Mouse (Mus musculus): Measurements from ENCODE around the gene Mup8. TPM values are rescaled to one million over a fixed set of nuclear protein-coding genes. Genes with fewer than 3 reads are reported as not detected.
"Not testable (repeated sequence)": the region's sequence is repeated elsewhere in the genome, so short reads cannot be mapped to it uniquely, and the experiment has no call there.

The Mup8 gene
- not detected in 2 replicates for polyA plus RNA-seq (2015; fragmentation: Nextera tagmentation; extraction: Ambion mirVana)

- H3K9ac ChIP-seq (ENCODE audit: low read depth, low read length); H3K27me3 ChIP-seq (replicated peaks; ENCODE audit: control insufficient read depth, insufficient read depth, low read length); H3K36me3 ChIP-seq (ENCODE audit: control insufficient read depth, insufficient read depth, low read length); H3K4me1 ChIP-seq (ENCODE audit: control insufficient read depth, insufficient read depth, low read length); H3K27ac ChIP-seq (ENCODE audit: low read length); H3K4me3 ChIP-seq (ENCODE audit: low read length); ATAC-seq; H3K4me2 ChIP-seq (ENCODE audit: low read depth, low read length); H3K9me3 ChIP-seq (ENCODE audit: control insufficient read depth, low read length): not testable (repeated sequence)
- WGBS: 84% methylated on average over 2 of the region's 3 CpGs
These were observed at the start of gene Mup8 for GRCm38 (mm10) chr4:60222499-60222898. Mup8 (minus strand) TSS chr4:60222599.

GRCm38 (mm10) chr4:60265977-60266770, 43.8 kb upstream of the Mup8 start:
- 70% methylated on average over 11 of the region's 11 CpGs for WGBS

DNA sequence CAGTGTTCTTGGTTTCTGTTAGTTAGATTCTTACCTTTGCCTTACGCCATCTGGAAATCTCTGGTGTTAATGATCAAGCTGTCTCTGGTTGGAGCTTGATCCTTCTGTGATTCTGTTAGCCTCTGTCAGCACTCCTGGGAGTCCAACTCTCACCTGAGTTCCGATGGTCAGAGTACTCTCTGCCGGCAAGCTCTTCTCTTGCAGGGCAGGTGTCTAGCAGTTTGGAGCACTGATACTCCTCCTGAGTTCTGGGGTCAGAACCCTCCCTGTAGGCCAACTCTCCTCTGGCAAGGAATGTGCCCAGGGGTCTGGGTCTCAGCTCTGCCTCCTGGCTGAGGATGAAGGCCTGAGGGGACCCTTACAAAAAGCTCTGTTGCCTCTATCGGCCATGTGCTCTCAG, 40.3 kb upstream of the Mup8 start:
- not testable (repeated sequence) for H3K4me1 ChIP-seq (ENCODE audit: control insufficient read depth, insufficient read depth, low read length); H3K9me3 ChIP-seq (ENCODE audit: control insufficient read depth, low read length); H3K36me3 ChIP-seq (ENCODE audit: control insufficient read depth, insufficient read depth, low read length); H3K4me2 ChIP-seq (ENCODE audit: low read depth, low read length); H3K27me3 ChIP-seq (replicated peaks; ENCODE audit: control insufficient read depth, insufficient read depth, low read length); H3K27ac ChIP-seq (ENCODE audit: low read length); H3K9ac ChIP-seq (ENCODE audit: low read depth, low read length); H3K4me3 ChIP-seq (ENCODE audit: low read length); ATAC-seq
- 91% methylated on average over 3 of the region's 4 CpGs for WGBS

More at GRCm38 (mm10) chr4:60265977-60266770, 43.8 kb upstream of the Mup8 start:
- H3K27ac ChIP-seq (ENCODE audit: low read length); H3K9ac ChIP-seq (ENCODE audit: low read depth, low read length); H3K4me3 ChIP-seq (ENCODE audit: low read length); H3K27me3 ChIP-seq (replicated peaks; ENCODE audit: control insufficient read depth, insufficient read depth, low read length); ATAC-seq; H3K36me3 ChIP-seq (ENCODE audit: control insufficient read depth, insufficient read depth, low read length); H3K9me3 ChIP-seq (ENCODE audit: control insufficient read depth, low read length); H3K4me2 ChIP-seq (ENCODE audit: low read depth, low read length); H3K4me1 ChIP-seq (ENCODE audit: control insufficient read depth, insufficient read depth, low read length): not testable (repeated sequence)

Other genes starting within 250 kb of the Mup8 start
- gene Mup7, start 152.1 kb downstream of the Mup8 start, polyA plus RNA-seq (2015; fragmentation: Nextera tagmentation; extraction: Ambion mirVana): not detected in 2 replicates
- gene Mup2, start 68.3 kb downstream of the Mup8 start, polyA plus RNA-seq (2015; fragmentation: Nextera tagmentation; extraction: Ambion mirVana): not detected in 2 replicates
- not detected in 2 replicates for gene Mup9, start 199.4 kb upstream of the Mup8 start, polyA plus RNA-seq (2015; fragmentation: Nextera tagmentation; extraction: Ambion mirVana)

Measured in intestine, embryonic 16.5 days (tissue).